Mouse (Mus musculus): ENCODE measurements around the gene Zfand4.
"Not testable (repeated sequence)": the region's sequence is repeated elsewhere in the genome, so short reads cannot be mapped to it uniquely, and the experiment has no call there.

Gene Zfand4

DNA sequence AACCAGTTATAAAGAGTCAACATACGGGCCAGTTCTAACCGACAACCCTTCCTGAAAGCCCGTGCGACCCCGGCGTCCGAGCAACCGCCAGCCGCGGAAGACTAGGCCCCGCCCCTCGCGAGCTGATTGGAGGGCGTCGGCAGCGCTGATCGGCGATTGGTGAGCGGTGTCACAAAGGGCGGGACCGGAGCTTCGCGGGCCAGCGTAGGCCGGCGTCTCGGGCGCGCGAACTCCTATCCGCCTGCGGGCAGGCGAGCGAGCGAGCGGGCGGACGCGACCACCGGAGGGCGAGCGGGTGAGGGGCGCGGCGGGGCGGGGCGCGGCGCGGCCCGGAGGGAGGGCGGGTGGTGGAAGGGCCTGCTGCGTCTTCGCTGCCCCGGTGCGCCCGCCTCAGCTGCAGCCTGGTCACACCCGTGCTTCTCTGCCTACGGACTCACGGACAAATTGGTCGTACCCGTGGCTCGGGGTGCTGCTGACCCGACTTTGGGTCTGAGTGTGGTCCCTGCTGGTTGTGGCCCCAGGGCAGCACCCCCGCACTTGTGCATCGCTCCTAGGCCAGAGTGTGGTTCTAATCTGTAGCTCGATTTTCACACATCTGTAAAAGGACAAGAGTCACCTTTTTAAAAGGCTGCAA is at the start of gene Zfand4:
Gene Zfand4 (plus strand): TSS at position 205 of the 634 bp plus-strand sequence.
- DNase-seq: peak; percentile 95

DNA sequence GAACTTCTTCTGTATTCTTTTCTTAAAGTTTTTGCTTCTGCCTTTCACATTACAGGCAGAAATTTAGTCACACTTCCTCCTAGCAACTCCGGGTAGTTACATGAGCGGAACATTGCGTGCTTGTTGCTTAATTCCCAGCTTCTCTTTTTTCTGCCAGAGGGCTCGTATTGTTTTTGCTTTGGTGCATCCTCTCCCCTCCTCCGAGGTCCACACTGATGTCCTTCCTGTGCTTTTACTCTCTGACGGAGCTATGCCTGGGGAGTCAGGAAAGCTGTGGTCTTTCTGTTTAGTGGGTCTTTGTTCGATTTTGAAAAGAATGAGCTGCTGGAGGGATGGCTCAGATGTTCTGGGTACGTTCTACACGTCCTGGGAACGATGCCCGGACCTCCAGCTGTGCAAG is 36.3 kb upstream of the Zfand4 start:
- no peak for DNase-seq

DNA sequence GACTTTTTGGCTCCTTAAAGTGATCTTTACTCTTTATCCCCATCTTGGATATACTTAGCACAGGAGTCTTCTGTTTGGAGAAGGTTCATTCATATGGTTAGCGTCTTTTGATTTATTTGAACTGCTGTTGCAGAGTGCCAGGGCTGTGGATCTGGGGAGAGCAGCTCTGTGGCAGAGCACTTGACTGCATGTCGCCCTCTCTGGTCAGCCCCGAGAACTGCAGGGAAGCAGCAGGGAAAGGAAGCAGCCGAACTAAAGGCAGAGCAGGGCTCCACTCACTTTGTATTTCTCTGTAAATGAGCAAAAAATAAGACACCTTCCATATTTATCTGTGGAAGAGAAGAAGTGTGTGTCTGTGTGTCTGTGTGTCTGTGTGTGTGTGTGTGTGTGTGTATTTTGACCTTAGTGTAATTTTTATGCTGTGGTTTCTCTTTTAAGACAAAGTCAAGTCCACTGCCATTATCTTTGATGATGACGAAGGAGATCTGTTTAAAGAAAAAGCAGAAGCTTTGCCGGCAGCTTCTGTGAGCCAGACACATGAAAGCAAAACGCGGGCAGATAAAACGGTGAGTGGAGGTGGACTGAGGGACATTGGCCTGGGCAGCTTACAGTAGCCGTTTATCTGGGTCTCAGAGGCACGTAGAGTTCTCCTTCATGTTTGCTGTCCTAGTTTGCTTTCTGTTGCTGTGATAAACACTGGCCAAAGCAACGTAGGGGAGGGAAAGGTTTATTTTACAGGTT is 35.1 kb upstream of the Zfand4 start:
- DNase-seq: peak; percentile 66

DNA sequence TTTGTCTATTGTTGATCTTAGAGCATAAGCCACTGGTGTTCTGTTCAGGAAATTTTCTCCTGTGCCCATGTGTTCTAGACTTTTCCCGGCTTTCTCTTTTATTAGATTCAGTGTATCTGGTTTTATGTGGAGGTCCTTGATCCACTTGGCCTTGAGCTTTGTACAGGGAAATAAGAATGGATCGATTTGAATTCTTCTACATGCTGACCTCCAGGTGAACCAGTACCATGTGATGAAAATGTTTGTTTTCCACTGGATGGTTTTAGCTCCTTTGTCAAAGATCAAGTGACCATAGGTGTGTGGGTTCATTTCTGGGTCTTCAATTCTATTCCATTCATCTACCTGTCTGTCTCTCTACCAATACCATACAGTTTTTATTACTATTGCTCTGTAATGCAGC is 29.2 kb upstream of the Zfand4 start:
- DNase-seq: not testable (repeated sequence)

DNA sequence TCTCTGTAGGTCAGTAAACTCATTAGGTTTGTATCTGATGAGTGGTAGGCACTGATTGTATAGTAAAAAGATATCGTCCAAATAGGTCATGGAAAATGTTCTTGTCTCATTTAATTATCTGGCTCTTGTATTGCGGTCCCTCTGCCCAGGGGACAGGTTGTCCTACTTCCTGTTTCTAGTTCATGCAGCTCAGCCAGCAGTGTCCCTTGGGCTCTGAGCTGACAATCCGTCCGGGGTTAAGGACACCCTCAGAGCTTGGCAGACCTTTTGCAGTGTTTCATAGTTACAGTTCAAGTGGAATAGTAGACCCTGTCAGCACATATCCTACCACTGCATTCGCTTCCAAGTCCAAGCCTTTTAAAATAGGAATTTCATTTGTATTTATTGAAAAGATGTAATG is 28.7 kb upstream of the Zfand4 start:
- no peak for DNase-seq

DNA sequence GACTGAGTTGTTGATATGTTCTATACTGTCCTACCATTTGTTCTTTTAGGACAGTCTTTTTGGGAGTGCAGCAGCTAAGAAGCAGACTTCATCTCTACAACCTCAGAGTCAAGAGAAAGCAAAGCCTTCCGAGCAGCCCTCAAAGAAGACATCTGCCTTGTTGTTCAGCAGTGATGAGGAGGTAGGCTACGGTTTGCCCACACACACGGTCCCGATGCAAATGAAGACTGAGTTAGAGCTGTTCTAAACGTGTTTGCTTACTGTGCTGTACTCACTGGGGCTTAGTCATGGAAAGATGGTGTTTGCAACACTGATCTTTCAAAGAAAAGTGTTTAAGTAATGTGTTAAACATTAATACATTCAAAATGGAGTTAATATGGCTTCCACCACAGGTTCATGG is 25.9 kb upstream of the Zfand4 start:
- no peak for DNase-seq

DNA sequence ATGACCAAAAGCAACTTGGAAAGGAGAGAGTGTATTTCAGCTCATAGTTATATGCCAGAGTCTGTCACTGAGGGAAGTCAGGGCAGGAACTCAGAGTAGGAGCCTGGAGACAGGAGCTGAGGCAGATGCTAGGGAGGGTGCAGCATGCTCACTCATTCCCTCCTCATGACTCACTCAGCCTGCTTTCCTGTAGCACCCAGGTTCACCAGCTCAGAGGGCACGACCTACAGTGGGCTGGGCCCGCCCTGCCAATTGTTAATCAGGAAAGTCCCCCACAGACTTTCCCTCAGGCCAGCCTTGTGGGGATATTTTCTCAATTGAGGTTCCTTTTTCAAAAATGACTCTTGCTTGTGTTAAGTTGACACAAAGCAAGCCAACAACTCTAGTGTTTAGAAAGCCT is 23.7 kb upstream of the Zfand4 start:
- DNase-seq: no peak

DNA sequence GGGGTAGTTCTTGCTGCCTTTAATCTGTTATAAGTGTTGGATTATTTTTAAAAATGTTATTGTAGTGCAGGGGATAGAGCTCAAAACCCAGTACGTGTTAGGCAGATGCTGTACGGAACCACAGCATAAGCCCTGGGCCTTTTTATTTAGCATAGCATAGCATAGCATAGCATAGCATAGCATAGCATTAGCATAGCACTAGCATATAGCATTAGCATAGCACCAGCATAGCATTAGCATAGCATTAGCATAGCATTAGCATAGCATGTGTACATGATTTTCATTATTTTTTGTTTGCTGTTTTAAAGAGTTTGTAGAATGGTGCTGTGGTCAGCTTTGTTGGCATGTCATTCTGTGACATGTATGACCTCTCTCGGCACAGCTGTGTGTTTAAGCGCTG is 4.4 kb upstream of the Zfand4 start:
- DNase-seq: no peak

DNA sequence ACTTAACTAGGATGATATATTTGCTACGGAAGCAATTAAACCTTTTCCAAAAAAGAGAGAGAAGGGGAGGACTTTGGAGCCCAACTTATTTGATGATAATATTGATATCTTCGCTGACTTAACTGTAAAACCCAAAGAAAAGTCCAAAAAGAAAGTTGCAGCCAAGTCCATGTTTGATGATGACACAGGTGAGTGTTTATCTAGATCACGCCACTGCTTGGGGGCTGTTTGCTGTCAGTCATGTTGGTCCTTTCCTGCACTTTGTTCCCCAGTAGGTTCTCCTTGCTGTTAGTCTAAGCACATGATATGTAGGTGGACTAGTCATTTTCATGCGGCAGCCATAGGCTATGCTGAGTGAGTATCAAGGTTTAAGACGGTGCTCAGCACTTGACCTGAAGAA is 3.5 kb upstream of the Zfand4 start:
- no peak for DNase-seq

DNA sequence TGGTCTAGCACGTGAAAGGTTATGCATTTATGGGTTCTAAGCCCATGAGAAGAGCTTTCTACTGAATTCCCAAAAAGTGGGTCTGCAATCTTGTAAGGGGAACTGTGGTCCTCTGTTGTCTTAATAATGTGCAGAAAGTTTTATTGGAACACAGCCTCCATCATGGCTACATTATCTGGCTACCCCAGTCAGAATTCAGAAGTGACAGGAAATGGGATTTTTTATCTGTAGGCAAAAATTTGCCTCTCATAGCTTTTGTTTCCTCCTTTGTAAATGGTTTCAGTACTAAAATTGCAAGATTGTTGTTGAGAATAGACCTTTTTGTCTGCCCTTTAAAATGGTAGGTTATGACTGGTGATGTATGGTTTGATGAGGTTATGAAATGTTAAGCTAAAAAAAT is 1.2 kb upstream of the Zfand4 start:
- DNase-seq: no peak

DNA sequence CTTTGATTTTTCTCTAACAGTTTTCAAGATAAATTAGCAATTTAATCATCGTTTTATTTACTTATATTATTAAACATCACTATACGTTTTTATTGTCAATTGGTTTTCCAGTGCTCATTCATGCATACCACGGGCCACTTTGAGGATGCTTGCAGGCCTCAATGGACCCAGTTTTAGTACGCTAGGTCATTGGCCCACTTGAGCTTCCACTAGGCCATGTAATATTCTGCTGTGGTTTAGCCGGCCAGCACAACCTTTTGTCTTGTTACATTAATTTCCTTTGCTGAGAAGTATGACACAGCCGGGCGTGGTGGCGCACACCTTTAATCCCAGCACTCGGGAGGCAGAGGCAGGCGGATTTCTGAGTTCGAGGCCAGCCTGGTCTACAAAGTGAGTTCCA is 814 bp downstream of the Zfand4 start:
- no peak for DNase-seq

DNA sequence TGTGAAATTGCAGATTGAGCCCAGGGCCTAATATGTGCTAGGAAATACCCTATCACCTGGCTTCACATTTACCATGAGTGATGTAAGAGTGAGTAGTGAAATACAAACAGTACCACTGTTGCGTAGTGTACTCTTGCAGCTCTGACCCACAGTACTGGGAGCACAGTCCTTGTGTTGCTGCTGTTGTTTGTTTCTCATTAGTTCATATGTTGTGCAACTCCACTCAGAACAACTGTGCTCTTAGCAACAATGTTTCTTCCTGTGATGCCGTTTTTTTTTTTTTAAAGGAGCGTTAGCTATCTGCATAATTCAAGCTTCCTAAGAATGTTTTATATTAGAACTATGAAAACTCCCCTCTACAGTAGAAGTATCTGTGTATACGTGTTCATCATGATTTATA is 1.6 kb downstream of the Zfand4 start:
- no peak for DNase-seq

DNA sequence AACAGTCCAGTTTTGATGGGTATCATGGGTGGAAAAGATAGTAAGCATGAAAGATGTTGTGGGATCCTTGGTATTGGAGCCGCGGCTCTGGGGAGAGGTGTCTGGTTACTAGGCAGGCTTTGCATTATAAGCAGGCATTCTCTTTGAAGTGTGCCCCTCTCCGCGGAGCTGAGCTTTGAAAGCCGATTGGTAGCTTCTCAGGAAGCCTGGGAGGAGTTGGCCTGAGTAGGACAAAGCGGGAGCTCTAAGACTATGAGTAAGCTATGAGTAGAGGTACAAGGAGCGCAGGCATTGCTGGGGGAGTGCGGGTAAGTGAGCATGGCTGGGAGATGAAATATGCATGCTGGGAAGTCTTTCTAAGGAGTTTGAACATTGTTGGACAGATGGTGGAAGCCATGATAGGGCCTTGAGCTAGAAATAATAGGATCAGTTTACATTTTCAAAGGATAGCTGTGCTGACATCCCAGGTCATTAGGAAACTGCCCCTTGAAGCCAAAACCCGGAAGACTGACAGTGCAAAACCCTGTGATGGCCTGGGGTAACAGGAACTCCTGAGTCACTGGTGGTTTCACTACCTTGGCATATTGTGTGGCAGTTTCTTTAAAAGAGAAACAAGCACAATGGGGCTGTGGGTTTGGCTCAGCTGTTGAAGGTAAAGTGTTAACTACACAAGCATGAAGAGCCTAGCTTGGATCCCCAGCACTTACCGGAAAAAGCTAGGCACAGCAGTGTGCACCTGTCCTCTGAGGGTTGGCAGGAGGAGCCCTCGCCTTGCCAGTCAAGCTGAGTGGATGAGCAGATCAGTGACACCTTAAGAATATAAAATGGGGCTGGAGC is 2.5 kb downstream of the Zfand4 start:
- DNase-seq: peak; percentile 51

DNA sequence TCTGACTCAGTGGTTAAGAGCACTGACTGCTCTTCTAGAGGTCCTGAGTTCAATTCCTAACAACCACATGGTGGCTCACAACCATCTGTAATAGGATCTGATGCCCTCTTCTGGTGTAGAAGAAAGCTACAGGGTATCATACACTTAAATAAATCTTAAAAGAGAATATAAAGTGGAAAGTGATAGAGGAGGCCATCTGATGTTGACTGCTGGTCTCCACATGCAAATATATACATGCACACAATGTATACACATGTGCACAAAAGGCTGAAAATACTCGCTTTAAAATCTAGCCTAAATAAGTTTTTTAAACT is 3.0 kb downstream of the Zfand4 start:
- DNase-seq: no peak

DNA sequence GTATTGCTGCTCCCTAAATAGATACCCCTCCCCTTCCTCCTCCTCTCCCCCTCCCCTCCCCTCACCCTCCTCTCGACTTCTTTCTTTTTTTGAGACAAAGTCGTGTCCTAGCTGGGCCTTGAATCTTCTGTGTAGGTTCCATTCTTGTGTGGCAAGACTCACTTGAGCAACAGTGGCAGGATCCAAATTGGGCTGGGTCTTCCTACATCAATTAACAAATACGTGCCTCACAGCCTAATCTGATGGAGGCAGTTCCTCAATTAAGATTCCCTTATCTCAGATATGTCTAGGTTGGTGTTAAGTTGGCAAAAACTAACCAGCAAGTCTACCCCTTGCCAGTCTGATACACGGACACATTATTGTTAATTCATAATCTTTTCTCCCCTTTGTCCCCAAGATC is 11.7 kb downstream of the Zfand4 start:
- no peak for DNase-seq

DNA sequence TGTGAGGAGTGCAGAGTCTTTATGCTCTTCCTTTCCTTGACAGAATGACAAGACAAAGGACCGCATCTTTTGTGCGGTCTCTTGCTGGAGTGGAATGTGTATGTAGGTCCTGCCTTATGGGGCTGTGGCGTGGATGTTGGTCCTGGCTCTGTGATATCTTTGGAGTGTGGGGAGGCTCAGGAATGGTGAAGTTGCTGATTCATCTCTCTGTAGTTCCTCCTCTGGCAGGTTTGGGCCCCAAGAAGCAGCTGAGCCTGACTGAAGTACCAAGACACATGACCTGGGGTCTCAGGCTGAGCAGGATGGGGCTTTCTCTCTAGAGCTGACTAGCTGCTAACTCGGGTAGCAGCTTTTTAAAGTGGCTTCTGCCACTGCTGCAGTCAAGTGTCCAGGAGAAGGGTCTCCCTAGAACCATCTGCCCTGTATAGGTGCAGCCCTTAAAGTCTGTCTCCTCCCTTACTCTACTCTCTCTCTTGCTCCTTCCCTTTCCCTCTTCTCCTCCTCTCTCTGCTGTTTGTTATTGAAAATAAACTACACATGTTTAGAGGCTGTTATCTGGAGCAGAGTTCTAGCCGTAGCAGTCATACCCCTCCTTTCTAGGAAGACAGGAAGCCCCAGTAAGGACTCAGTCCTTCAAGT is 14.8 kb downstream of the Zfand4 start:
- DNase-seq: no peak

DNA sequence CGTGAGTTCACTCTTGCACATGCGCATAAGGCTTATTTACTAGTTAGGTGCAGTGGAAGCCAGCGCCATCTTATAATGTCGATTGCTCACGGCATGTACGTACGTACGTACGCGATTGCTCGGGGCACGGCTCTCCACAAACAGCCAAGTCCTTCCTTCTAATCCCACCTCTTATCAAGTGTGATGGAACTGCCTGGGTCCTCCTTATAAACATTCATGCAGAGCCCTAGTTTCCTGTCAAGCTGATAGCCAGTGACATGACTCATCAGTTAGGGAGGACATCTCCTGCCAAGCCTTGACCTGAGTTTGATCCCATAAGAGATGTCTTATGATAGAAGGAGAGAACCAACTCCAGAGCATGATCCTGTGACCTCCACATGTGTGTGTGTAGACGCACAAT is 17.0 kb downstream of the Zfand4 start:
- DNase-seq: no peak

DNA sequence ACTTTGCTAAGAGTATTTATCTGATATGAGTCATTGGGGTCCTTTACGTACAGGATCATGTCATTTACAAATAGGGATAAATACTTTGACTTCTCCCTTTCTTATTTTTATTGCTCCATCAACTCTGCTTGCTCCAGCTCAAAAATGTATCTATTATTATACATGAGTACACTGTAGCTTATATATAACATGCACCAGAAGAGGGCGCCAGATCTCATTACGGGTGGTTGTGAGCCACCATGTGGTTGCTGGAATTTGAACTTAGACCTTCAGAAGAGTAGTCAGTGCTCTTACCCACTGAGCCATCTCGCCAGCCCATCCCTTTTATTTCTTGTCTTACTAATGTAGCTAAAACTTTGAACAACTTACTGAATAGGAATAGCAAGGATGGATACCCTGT is 18.5 kb downstream of the Zfand4 start:
- DNase-seq: peak; percentile 58

DNA sequence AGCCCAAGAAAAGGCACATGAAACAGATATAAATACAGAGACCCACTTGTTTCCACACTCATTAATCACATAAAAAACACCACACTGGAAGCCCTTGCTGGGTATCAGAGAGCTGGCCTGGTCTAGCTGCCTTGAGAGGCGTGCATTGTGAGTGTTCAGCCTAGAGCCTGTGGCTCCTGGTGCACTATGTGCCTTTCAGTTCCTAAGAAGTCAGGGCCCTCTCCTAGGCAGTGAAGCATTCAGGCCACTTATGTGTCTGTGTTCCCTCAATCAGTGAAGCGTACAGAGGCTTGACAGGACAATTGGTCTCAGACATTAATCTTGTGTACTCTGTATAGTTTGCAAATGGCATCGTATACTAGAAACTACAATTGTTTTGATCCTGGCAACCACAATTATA is 19.3 kb downstream of the Zfand4 start:
- no peak for DNase-seq

DNA sequence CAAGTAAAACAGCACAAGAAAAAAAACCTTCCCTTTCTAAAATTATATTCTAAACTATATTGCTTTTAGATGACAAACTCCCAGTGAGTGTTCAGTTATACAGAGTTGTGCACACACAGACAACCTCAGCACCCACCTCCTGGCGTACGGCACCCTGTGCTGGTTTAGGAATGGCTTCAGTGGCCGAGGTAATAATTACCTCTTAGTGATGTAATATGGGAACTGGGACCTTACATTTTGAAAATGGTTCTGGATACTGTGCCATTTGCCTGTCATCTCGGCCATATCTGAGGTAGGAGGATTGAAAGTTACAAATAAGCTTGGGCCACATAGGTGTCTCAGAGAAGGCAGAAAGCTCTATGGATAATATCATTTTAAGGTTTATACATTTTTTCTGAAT is 22.3 kb downstream of the Zfand4 start:
- no peak for DNase-seq

DNA sequence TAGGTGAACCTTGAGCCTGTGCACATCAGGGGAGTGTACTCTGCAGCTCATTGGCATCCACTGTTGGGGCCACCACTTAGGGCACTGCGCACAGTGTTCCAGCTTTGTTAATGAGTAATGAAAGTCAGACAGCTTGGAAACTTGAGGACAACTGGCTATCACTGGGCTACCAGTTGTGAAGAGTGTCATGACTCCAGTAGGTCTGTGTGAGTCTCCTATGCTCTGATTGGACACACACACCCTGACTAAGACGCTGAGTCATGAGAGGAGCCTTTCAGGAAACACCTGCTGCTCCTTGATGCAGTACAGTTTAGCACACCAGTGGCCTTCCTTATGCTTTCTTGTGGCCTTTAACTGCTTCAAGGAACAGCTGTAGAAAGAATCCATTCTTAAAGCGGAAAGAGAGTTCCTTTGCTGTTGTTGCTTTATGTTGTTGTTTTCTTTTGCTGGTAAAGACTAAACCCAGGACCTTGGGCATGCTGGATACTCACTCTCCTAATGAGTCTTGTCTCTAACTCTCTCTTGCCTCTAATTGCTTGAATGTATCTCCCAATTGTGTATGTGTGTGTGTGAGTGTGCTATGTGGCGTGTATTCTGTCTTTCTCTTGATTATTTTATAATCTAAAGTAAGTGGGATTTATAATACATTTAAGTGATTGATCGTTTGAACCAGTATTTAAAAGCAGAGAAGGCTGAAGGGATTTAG is 23.0 kb downstream of the Zfand4 start:
- peak; percentile 67 for DNase-seq

DNA sequence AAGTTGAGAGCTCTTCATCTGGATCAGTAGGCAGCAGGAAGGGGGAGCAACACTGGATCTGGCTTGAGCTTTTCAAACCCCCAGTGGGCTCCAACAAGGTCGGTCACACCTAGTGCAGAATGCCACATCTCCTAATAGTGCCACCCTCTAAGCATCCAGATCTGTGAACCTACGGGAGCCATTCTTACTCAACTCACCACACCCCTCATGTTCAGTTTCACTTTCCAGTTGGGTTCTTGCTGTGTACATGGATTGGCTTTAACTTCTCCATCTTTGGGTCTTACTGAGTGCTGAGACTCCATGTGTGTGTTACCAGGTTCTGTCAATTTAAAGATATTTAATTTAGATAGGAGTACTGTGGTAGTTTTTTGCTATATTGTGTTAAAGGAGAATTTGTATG is 47.4 kb downstream of the Zfand4 start:
- DNase-seq: no peak

DNA sequence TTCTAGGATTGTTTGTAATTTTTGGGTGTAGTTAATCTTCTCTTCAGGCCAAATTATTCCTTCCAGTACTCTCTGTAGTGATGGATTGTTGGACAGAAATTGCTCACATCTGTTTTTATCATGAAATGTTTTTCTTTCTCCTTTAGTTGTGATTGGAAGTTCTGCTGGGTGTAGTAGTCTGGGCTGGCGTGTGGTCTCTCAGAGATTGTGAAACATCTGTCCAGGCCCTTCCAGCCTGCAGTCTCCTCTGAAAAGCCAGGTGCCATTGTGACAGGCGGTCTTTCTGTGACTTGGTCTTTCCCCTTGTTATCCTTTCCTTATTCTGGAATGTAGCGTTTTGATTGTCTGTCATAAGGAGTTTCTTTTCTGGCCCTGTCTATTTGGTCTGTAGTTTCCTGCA is 55.2 kb downstream of the Zfand4 start:
- no peak for DNase-seq

All from thymus, postnatal 25 days (tissue).